Mouse (Mus musculus) bone marrow, adult 2 months (tissue): ENCODE measurements around the gene Ccl28.
"Not testable (repeated sequence)": the region's sequence is repeated elsewhere in the genome, so short reads cannot be mapped to it uniquely, and the experiment has no call there.

Experiments
- CTCF ChIP-seq: fragments of 200-500 bp; IDR thresholded peaks from 2 replicates; pipeline ENCODE4 v1.5.1; 2011; ENCODE audit warnings: low read length, control low read depth; ENCODE audit not compliant: control insufficient read depth, insufficient read depth
- POLR2A ChIP-seq: fragments of 200-500 bp; IDR thresholded peaks from 2 replicates; pipeline ENCODE4 v1.6.1; 2011; ENCODE audit warnings: low read depth, mild to moderate bottlenecking, control low read depth, low read length, borderline replicate concordance; ENCODE audit not compliant: control insufficient read depth

DNA sequence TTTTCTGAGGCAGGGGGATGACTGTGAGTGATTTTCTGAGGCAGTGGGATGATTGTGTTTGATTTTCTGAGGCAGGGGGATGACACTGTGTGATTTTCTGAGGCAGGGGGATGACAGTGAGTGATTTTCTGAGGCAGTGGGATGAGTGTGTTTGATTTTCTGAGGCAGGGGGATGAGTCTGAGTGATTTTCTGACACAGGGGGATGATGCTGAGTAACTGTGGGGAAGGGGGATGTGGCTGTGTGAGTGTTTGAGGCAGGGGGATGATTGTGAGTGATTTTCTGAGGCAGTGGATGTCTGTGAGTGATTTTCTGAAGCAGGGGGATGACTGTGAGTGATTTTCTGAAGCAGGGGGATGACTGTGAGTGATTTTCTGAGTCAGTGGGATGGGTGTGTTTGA, 25.2 kb upstream of the Ccl28 start:
- not testable (repeated sequence) for TF ChIP-seq CTCF, POLR2A
